ENCODE assay signal across 8 mouse cellular contexts in genomic region chr6:124738511-124739023, GRCm38 (mm10). TPM values are rescaled to one million over a fixed set of nuclear protein-coding genes. Genes with fewer than 3 reads are reported as not detected.
A peak's percentile ranks its signal among the peaks of the same experiment; 100 is the strongest.
DNase-seq lines count a peak whose midpoint lies in the region; ATAC-seq lines count a peak whose summit lies in the region.

Gene Ptpn6 (minus strand): TSS chr6:124738714.

- no peak for DNase-seq in heart, adult 9 months (ENCODE audit: low spot score in 2 of 2)
- no peak for DNase-seq in midbrain, embryonic 10.5 days (ENCODE audit: low spot score)
- DNase-seq in urinary bladder, adult 2 months (ENCODE audit: low spot score) = peak; percentile 56
- DNase-seq in cerebellum, postnatal 4 days (ENCODE audit: low spot score in 2 of 2) = no peak

- H3K27ac ChIP-seq in heart, embryonic 11.5 days (ENCODE audit: low read depth, low read length) = no peak within 1 kb of the TSS
- peak within 1 kb of the TSS; percentile 100 for H3K27ac ChIP-seq in limb, embryonic 12.5 days
- H3K27ac ChIP-seq in midbrain, embryonic 10.5 days (replicated peaks) = peak within 1 kb of the TSS; percentile 55

- H3K4me2 ChIP-seq in heart, embryonic 11.5 days = peak within 1 kb of the TSS; percentile 37
- peak within 1 kb of the TSS; percentile 73; the same call in 1 of the 2 replicates for H3K4me2 ChIP-seq in limb, embryonic 12.5 days

- H3K4me3 ChIP-seq in heart, embryonic 11.5 days (ENCODE audit: low read depth, low read length) = no peak within 1 kb of the TSS
- peak within 1 kb of the TSS; percentile 57; the same call in 1 of the 2 replicates for H3K4me3 ChIP-seq in limb, embryonic 12.5 days (replicated peaks)
- H3K4me3 ChIP-seq in midbrain, embryonic 10.5 days = peak within 1 kb of the TSS; percentile 27; the same call in 1 of the 2 replicates

- ATAC-seq in heart, embryonic 11.5 days (replicated peaks; ENCODE audit: insufficient number of reproducible peaks, low FRiP score, low TSS enrichment) = no peak
- ATAC-seq in activated CD4-positive, CD25-positive, alpha-beta regulatory T cell, adult 4 months = no peak
- ATAC-seq in hematopoietic stem cell, adult 5-6 weeks (replicated peaks in 1 of 2; ENCODE audit: insufficient read depth in 1 of 2, low FRiP score in 2 of 2, low TSS enrichment in 1 of 2, low read depth in 1 of 2, poor library complexity in 2 of 2, severe bottlenecking in 2 of 2) = peak; percentile 13 to 20
- ATAC-seq in limb, embryonic 12.5 days (ENCODE audit: insufficient number of reproducible peaks, insufficient read depth, low FRiP score, low TSS enrichment, low read depth) = no peak

- H3K27me3 ChIP-seq in heart, embryonic 11.5 days (ENCODE audit: control insufficient read depth, insufficient read depth, low read length) = no peaks in the 10 kb centered on the region
- no peaks in the 10 kb centered on the region for H3K27me3 ChIP-seq in limb, embryonic 12.5 days
- H3K27me3 ChIP-seq in midbrain, embryonic 10.5 days (ENCODE audit: low read depth, poor library complexity, severe bottlenecking) = no peaks in the 10 kb centered on the region

- H3K36me3 ChIP-seq in heart, embryonic 11.5 days (ENCODE audit: control insufficient read depth, insufficient read depth, low read length) = peaks cover 3% of the 10 kb centered on the region; the same call in 1 of the 2 replicates
- peaks cover 21% of the 10 kb centered on the region for H3K36me3 ChIP-seq in limb, embryonic 12.5 days
- H3K36me3 ChIP-seq in midbrain, embryonic 10.5 days = peaks cover 23% of the 10 kb centered on the region

- H3K4me1 ChIP-seq in heart, embryonic 11.5 days (ENCODE audit: control insufficient read depth, insufficient read depth, low read length) = peaks cover 17% of the 10 kb centered on the region
- H3K4me1 ChIP-seq in limb, embryonic 12.5 days (replicated peaks) = peaks cover 25% of the 10 kb centered on the region
- peaks cover 46% of the 10 kb centered on the region for H3K4me1 ChIP-seq in midbrain, embryonic 10.5 days

- no peaks in the 10 kb centered on the region for H3K9me3 ChIP-seq in heart, embryonic 11.5 days (replicated peaks; ENCODE audit: control insufficient read depth, low read length)
- no peaks in the 10 kb centered on the region for H3K9me3 ChIP-seq in limb, embryonic 12.5 days
- H3K9me3 ChIP-seq in midbrain, embryonic 10.5 days (replicated peaks) = no peaks in the 10 kb centered on the region

- H3K9ac ChIP-seq in heart, embryonic 11.5 days (ENCODE audit: low read depth, low read length) = peak within 1 kb of the TSS; percentile 54; the same call in 1 of the 2 replicates
- H3K9ac ChIP-seq in limb, embryonic 12.5 days (replicated peaks) = no peak within 1 kb of the TSS; the same call in 1 of the 2 replicates

- 31% methylated on average over 15 of the region's 15 CpGs for WGBS in heart, embryonic 11.5 days (ENCODE audit: insufficient replicate concordance)
- WGBS in limb, embryonic 12.5 days = 27% methylated on average over 15 of the region's 15 CpGs
- 21% methylated on average over 15 of the region's 15 CpGs for WGBS in midbrain, embryonic 10.5 days

RNA-seq across cellular contexts. Expression of gene Ptpn6, which starts in this region (rescaled TPM):
- polyA plus RNA-seq in heart, embryonic 11.5 days (2014; fragmentation: Nextera tagmentation; extraction: Ambion mirVana) = 4.8 and 6.9 TPM in 2 replicates
- 100 to 1,000 TPM; 138 to 144 TPM for polyA plus RNA-seq in activated CD4-positive, CD25-positive, alpha-beta regulatory T cell, adult 4 months (2017; shearing (Covaris generic))
- 476 and 523 TPM in 2 replicates for total RNA-seq in hematopoietic stem cell, adult 5-6 weeks (2017)
- polyA plus RNA-seq in limb, embryonic 12.5 days (2016; fragmentation: Nextera tagmentation; extraction: Ambion mirVana) = 6.0 and 6.4 TPM in 2 replicates
- 6.1 and 7.2 TPM in 2 replicates for polyA plus RNA-seq in midbrain, embryonic 10.5 days (2016; fragmentation: Nextera tagmentation; extraction: Ambion mirVana)
- polyA plus RNA-seq in urinary bladder, adult 2 months (2012; rRNA removed) = 17.0 and 18.2 TPM in 2 replicates

Comparison
In these comparisons a context has a peak if more than half of its experiments do, and no peak if none do; other contexts are left out.
1. ATAC-seq: peak in hematopoietic stem cell, adult 5-6 weeks (2 of 2); none in heart, embryonic 11.5 days (single experiment), activated CD4-positive, CD25-positive, alpha-beta regulatory T cell, adult 4 months (single experiment) and limb, embryonic 12.5 days (single experiment).